Mouse (Mus musculus) lung, postnatal 0 days (tissue): ENCODE data around the gene Prss50. TPM values are rescaled to one million over a fixed set of nuclear protein-coding genes. Genes with fewer than 3 reads are reported as not detected.
A peak's percentile ranks its signal among the peaks of the same experiment; 100 is the strongest.
"Not testable (repeated sequence)": the region's sequence is repeated elsewhere in the genome, so short reads cannot be mapped to it uniquely, and the experiment has no call there.

ENCODE experiments used
- ATAC-seq: fragments of 200-750 bp; cut with Nextera tagmentation; 2 replicates; pipeline ENCODE4 v1.8.0; 2017; ENCODE audit warnings: moderate library complexity
- DNase-seq: peaks from one replicate; pipeline ENCODE4 v3.0.0-alpha.2; 2016; ENCODE audit warnings: low spot score
- H3K27ac ChIP-seq: fragments of 300-500 bp; sonication (generic); 2 replicates; pipeline ENCODE4 v1.5.1; 2014; ENCODE audit warnings: antibody characterized with exemption, mild to moderate bottlenecking, low read length, mixed read lengths
- H3K27me3 ChIP-seq: fragments of 300-500 bp; sonication (generic); replicated peaks from 2 replicates; pipeline ENCODE4 v1.6.1; 2014; ENCODE audit warnings: low read length, mixed read lengths; ENCODE audit not compliant: insufficient read depth
- H3K36me3 ChIP-seq: fragments of 300-500 bp; sonication (generic); 2 replicates; pipeline ENCODE4 v1.6.1; 2014; ENCODE audit warnings: low read length, mixed read lengths; ENCODE audit not compliant: insufficient read depth
- H3K4me1 ChIP-seq: fragments of 300-500 bp; sonication (generic); 2 replicates; pipeline ENCODE4 v1.6.1; 2014; ENCODE audit warnings: antibody characterized with exemption, low read depth, low read length, mixed read lengths; ENCODE audit not compliant: insufficient read depth
- H3K4me2 ChIP-seq: fragments of 300-500 bp; sonication (generic); replicated peaks from 2 replicates; pipeline ENCODE4 v1.6.1; 2014; ENCODE audit warnings: low read depth, mild to moderate bottlenecking, low read length, moderate library complexity, mixed read lengths
- H3K4me3 ChIP-seq: fragments of 300-500 bp; sonication (generic); 2 replicates; pipeline ENCODE4 v1.5.1; 2014; ENCODE audit warnings: low read depth, low read length
- H3K9ac ChIP-seq: fragments of 300-500 bp; sonication (generic); replicated peaks from 2 replicates; pipeline ENCODE4 v1.6.1; 2014; ENCODE audit warnings: low read depth, mild to moderate bottlenecking
- H3K9me3 ChIP-seq: fragments of 300-500 bp; sonication (generic); 2 replicates; pipeline ENCODE4 v1.6.1; 2016; ENCODE audit warnings: low read length, mixed read lengths
- CTCF ChIP-seq: IDR thresholded peaks from 2 replicates; pipeline ENCODE4 v1.5.1; 2016; ENCODE audit warnings: antibody characterized with exemption, mild to moderate bottlenecking
- EP300 ChIP-seq: IDR thresholded peaks from 2 replicates; pipeline ENCODE4 v1.6.1; 2016; ENCODE audit warnings: antibody characterized with exemption, mild to moderate bottlenecking, control low read depth
- WGBS: fragments of 180-500 bp; shearing (Covaris S2); extraction: QIAGEN DNeasy Blood & Tissue Kit; methylation state at CpG from one replicate; pipeline ENCODE4 v1.1.7; 2014; 5-methylcytosine and 5-hydroxymethylcytosine counted together
- polyA plus RNA-seq: library from polyadenylated mRNA; unstranded; fragments of >200 nt; fragmentation: Nextera tagmentation; extraction: Ambion mirVana; gene quantifications from 2 replicates; pipeline ENCODE4 v1.2.1, GENCODE M21; 2015

Prss50 gene
- 0.14 and 0.20 TPM in 2 replicates for polyA plus RNA-seq

- ATAC-seq = no peak; the same call in 1 of the 2 replicates
- Histone ChIP-seq H3K9me3 (no peaks in the 10 kb centered on the region), H3K9ac (no peak within 1 kb of the TSS), H3K27ac (no peak within 1 kb of the TSS), H3K4me1 (no peaks in the 10 kb centered on the region), H3K4me3 (peak within 1 kb of the TSS; percentile 10; the same call in 1 of the 2 replicates), H3K4me2 (peak within 1 kb of the TSS; percentile 19; the same call in 1 of the 2 replicates), H3K36me3 (no peaks in the 10 kb centered on the region), H3K27me3 (no peaks in the 10 kb centered on the region; the same call in 1 of the 2 replicates)
- TF ChIP-seq CTCF (peak; percentile 70), EP300 (no peak)
- DNase-seq = no peak
- 14% methylated on average over 45 of the region's 50 CpGs for WGBS
These were observed at the start of gene Prss50 for GRCm38 (mm10) chr9:110857781-110858472. Gene Prss50 (plus strand): TSS chr9:110857967.

DNA sequence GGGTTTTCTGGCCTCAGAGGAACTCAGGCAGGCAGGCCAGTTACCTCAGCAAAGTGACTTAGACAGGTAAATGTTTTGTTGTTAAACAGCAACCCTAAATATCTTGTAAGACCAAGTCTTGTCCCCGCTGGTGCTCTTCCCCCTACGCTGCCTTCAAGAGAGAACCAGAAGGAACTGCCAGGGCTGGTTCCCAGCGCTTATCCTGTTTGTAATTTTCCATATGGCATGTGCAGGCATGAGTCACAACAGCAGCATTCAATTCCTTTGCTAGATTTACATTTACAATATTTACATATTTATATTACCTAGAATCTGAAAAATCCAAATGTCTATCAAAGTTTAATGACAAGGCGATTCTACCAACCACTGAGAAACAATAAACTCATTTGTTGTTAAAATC, 47.7 kb upstream of the Prss50 start:
- Histone ChIP-seq H3K27ac (no peak overlapping the region), H3K4me1 (no peaks in the 10 kb centered on the region), H3K4me3 (no peak overlapping the region), H3K9me3 (no peaks in the 10 kb centered on the region), H3K9ac (no peak overlapping the region), H3K36me3 (no peaks in the 10 kb centered on the region), H3K4me2 (no peak overlapping the region), H3K27me3 (no peaks in the 10 kb centered on the region)
- ATAC-seq (no peak), DNase-seq (no peak)
- 77% methylated on average over 4 of the region's 4 CpGs for WGBS
- TF ChIP-seq EP300 (no peak), CTCF (no peak)

DNA sequence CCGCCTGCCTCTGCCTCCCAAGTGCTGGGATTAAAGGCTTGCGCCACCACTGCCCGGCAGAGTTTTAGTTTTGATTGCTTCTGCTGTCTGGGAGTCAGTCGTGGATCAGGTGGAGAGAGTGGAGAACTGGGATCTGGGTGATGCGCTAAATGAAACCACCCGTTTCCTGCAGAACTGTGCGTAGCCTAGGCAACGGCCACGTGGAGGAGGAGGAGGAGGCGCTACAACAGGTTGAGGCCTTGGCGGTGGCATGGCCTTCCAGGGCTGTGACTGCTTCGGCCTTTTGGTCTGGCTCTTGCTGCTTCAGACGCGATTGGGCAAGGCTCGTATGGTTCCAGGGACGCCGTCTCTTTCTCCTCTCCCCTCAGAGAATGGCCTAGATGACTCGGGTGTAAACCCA, 44.0 kb upstream of the Prss50 start, which contains the start of gene Prss44:
Gene Prss44 (plus strand): TSS at position 206 of the 400 bp plus-strand sequence.
- Histone ChIP-seq H3K4me3 (no peak within 1 kb of the TSS), H3K36me3 (no peaks in the 10 kb centered on the region), H3K27me3 (no peaks in the 10 kb centered on the region), H3K4me2 (no peak within 1 kb of the TSS), H3K9me3 (no peaks in the 10 kb centered on the region), H3K4me1 (no peaks in the 10 kb centered on the region), H3K27ac (no peak within 1 kb of the TSS), H3K9ac (no peak within 1 kb of the TSS)
- TF ChIP-seq EP300 (no peak), CTCF (no peak)
- DNase-seq = no peak
- ATAC-seq = no peak
- 56% methylated on average over 18 of the region's 18 CpGs for WGBS

DNA sequence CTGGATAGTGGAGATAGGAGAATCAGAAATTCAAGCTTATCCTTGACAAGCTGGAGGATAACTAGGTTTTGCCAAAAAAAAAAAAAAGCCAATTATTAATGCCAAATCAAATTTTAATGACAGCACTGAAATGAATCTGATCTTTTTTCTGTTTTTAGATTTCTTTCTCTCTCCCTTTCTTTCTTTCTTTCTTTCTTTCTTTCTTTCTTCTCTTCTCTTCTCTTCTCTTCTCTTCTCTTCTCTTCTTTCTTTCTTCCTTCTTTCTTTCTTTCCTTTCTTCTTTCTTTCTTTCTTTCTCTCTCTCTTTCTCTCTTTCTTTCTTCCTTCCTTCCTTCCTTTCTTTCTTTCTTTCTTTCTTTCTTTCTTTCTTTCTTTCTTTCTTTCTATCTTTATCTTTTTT, 37.2 kb upstream of the Prss50 start:
- H3K9ac ChIP-seq, H3K4me2 ChIP-seq, H3K27me3 ChIP-seq, ATAC-seq, H3K4me1 ChIP-seq, H3K27ac ChIP-seq, H3K9me3 ChIP-seq, H3K4me3 ChIP-seq, H3K36me3 ChIP-seq, DNase-seq: not testable (repeated sequence)

GRCm38 (mm10) chr9:110821436-110821835, 36.3 kb upstream of the Prss50 start:
- H3K27me3 ChIP-seq = no peaks in the 10 kb centered on the region
- no peak for DNase-seq
- ATAC-seq = no peak
- no peaks in the 10 kb centered on the region for H3K4me1 ChIP-seq
- H3K4me2 ChIP-seq = no peak overlapping the region
- no peak overlapping the region for H3K4me3 ChIP-seq
- 80% methylated on average over 7 of the region's 7 CpGs for WGBS
- H3K27ac ChIP-seq = no peak overlapping the region
- H3K36me3 ChIP-seq = no peaks in the 10 kb centered on the region
- H3K9ac ChIP-seq = no peak overlapping the region
- no peak for TF ChIP-seq EP300
- TF ChIP-seq CTCF = no peak
- no peaks in the 10 kb centered on the region for H3K9me3 ChIP-seq

- H3K27ac ChIP-seq = no peak overlapping the region
- no peaks in the 10 kb centered on the region for H3K4me1 ChIP-seq
- no peaks in the 10 kb centered on the region for H3K27me3 ChIP-seq
- H3K4me2 ChIP-seq = no peak overlapping the region
- no peaks in the 10 kb centered on the region for H3K36me3 ChIP-seq
- TF ChIP-seq CTCF = no peak
- TF ChIP-seq EP300 = no peak
- WGBS = 70% methylated on average over 4 of the region's 4 CpGs
- H3K4me3 ChIP-seq = no peak overlapping the region
- no peak overlapping the region for H3K9ac ChIP-seq
- no peak for ATAC-seq
- no peaks in the 10 kb centered on the region for H3K9me3 ChIP-seq
- DNase-seq = no peak
These were observed 32.3 kb upstream of the Prss50 start for GRCm38 (mm10) chr9:110825426-110825825.
